In the genomic region with DNA sequence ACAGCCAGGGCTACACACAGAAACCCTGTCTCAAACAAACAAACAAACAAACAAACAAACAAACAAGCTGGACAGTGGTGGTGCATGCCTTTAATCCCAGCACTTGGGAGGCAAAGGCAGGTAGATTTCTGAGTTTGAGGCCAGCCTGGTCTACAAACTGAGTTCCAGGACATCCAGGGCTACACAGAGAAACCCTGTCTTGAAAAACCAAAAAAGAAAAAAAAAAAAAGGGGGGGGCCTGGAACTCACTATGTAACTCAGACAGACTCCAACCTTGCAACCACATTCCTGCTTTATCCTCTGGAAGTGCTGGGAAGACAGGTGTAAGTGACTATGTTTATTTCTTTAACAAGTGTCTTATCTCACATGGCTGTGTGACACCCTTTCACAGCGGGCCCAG, we compare ENCODE assay signal across 8 mouse cellular contexts. TPM values are rescaled to one million over a fixed set of nuclear protein-coding genes. Genes with fewer than 3 reads are reported as not detected.
DNase-seq lines count a peak whose midpoint lies in the region; ATAC-seq and TF ChIP-seq lines count a peak whose summit lies in the region.
"Not testable (repeated sequence)": the region's sequence is repeated elsewhere in the genome, so short reads cannot be mapped to it uniquely, and the experiment has no call there.

A gene (plus strand): TSS at position 301 of the 400 bp plus-strand sequence.

- H3K36me3 ChIP-seq in forebrain, embryonic 13.5 days (ENCODE audit: poor library complexity, severe bottlenecking); heart, embryonic 16.5 days (ENCODE audit: control insufficient read depth, insufficient read depth); kidney, embryonic 14.5 days (ENCODE audit: control insufficient read depth, insufficient read depth, low read length); thymus, adult 2 months (ENCODE audit: control insufficient read depth, insufficient read depth, low read length): not testable (repeated sequence)

- H3K4me2 ChIP-seq in forebrain, embryonic 13.5 days = peak within 1 kb of the TSS; percentile 97
- peak within 1 kb of the TSS; percentile 100 for H3K4me2 ChIP-seq in heart, embryonic 16.5 days (ENCODE audit: low read depth, low read length)
- peak within 1 kb of the TSS; percentile 98 for H3K4me2 ChIP-seq in kidney, embryonic 14.5 days (replicated peaks; ENCODE audit: low read depth, low read length)

- DNase-seq in brain, embryonic 14.5 days (ENCODE audit: low read depth); left cerebral cortex, postnatal 4 days; lung, adult 2 months; thymus, adult 2 months: not testable (repeated sequence)

- TF ChIP-seq POLR2A in brain, embryonic 14.5 days (IDR thresholded peaks at IDR 0.05; ENCODE audit: borderline replicate concordance, extremely low read depth, insufficient read depth, insufficient read length, poor library complexity, severe bottlenecking); lung, adult 2 months (IDR thresholded peaks at IDR 0.05; ENCODE audit: borderline replicate concordance, extremely low read depth, low read depth, low read length); thymus, adult 2 months (IDR thresholded peaks at IDR 0.05; ENCODE audit: control insufficient read depth, extremely low read depth, insufficient read depth, low read length, poor library complexity): not testable (repeated sequence)

- not testable (repeated sequence) for ATAC-seq in forebrain, embryonic 13.5 days; heart, embryonic 16.5 days (replicated peaks; ENCODE audit: extremely low read depth, insufficient read depth, low FRiP score); kidney, embryonic 14.5 days (ENCODE audit: low FRiP score, low TSS enrichment); monocyte, adult 5-6 weeks (replicated peaks; ENCODE audit: insufficient number of reproducible peaks, low FRiP score, low TSS enrichment, poor library complexity, severe bottlenecking)

- peak within 1 kb of the TSS; percentile 70 for H3K4me3 ChIP-seq in forebrain, embryonic 13.5 days
- peak within 1 kb of the TSS; percentile 85 for H3K4me3 ChIP-seq in heart, embryonic 16.5 days (ENCODE audit: low read length)
- H3K4me3 ChIP-seq in kidney, embryonic 14.5 days (ENCODE audit: low read length) = peak within 1 kb of the TSS; percentile 79
- H3K4me3 ChIP-seq in lung, adult 2 months (replicated peaks; ENCODE audit: extremely low read depth, low read depth, low read length) = peak within 1 kb of the TSS; percentile 53
- peak within 1 kb of the TSS; percentile 26 for H3K4me3 ChIP-seq in thymus, adult 2 months (ENCODE audit: control insufficient read depth, insufficient read depth, low read length)

- peaks cover 23% of the 10 kb centered on the region for H3K27me3 ChIP-seq in forebrain, embryonic 13.5 days
- H3K27me3 ChIP-seq in heart, embryonic 16.5 days (ENCODE audit: control insufficient read depth, insufficient read depth, low read length); kidney, embryonic 14.5 days (ENCODE audit: control insufficient read depth, insufficient read depth, low read length): not testable (repeated sequence)
- peaks cover 10% of the 10 kb centered on the region; the same call in 1 of the 2 replicates for H3K27me3 ChIP-seq in thymus, adult 2 months (ENCODE audit: control insufficient read depth, insufficient read depth, low read length)

- H3K27ac ChIP-seq in forebrain, embryonic 13.5 days = not testable (repeated sequence)
- H3K27ac ChIP-seq in heart, embryonic 16.5 days (ENCODE audit: low read length) = peak within 1 kb of the TSS; percentile 56
- H3K27ac ChIP-seq in kidney, embryonic 14.5 days (ENCODE audit: low read depth, low read length) = peak within 1 kb of the TSS; percentile 74; the same call in 1 of the 2 replicates
- H3K27ac ChIP-seq in thymus, adult 2 months (ENCODE audit: control insufficient read depth, insufficient read depth, low read length) = peak within 1 kb of the TSS; percentile 4; the same call in 1 of the 2 replicates

- WGBS in forebrain, embryonic 13.5 days = 70% methylated on average over 1 of the region's 1 CpGs
- 28% methylated on average over 1 of the region's 1 CpGs for WGBS in heart, embryonic 16.5 days
- WGBS in kidney, embryonic 14.5 days = 29% methylated on average over 1 of the region's 1 CpGs
- 38% methylated on average over 1 of the region's 1 CpGs for WGBS in lung, adult 2 months
- 58% methylated on average over 1 of the region's 1 CpGs for WGBS in thymus, adult 2 months

- peak within 1 kb of the TSS; percentile 71 for H3K9ac ChIP-seq in forebrain, embryonic 13.5 days
- peak within 1 kb of the TSS; percentile 76 for H3K9ac ChIP-seq in heart, embryonic 16.5 days (ENCODE audit: low read length)
- H3K9ac ChIP-seq in kidney, embryonic 14.5 days (ENCODE audit: low read depth, low read length) = peak within 1 kb of the TSS; percentile 89

- peaks cover 44% of the 10 kb centered on the region for H3K4me1 ChIP-seq in forebrain, embryonic 13.5 days
- H3K4me1 ChIP-seq in heart, embryonic 16.5 days (ENCODE audit: control insufficient read depth, insufficient read depth, low read length) = peaks cover 32% of the 10 kb centered on the region
- H3K4me1 ChIP-seq in kidney, embryonic 14.5 days (ENCODE audit: control insufficient read depth, insufficient read depth, low read length) = peaks cover 19% of the 10 kb centered on the region
- H3K4me1 ChIP-seq in lung, adult 2 months (ENCODE audit: control insufficient read depth, insufficient read depth, low read length) = not testable (repeated sequence)
- peaks cover 41% of the 10 kb centered on the region for H3K4me1 ChIP-seq in thymus, adult 2 months (replicated peaks; ENCODE audit: control insufficient read depth, insufficient read depth, low read length)

- TF ChIP-seq CTCF in brain, embryonic 14.5 days (IDR thresholded peaks at IDR 0.05; ENCODE audit: borderline replicate concordance, extremely low read depth, insufficient read depth, insufficient read length); lung, adult 2 months (IDR thresholded peaks at IDR 0.05; ENCODE audit: insufficient read depth, low read length); thymus, adult 2 months (IDR thresholded peaks at IDR 0.05; ENCODE audit: borderline replicate concordance, control insufficient read depth, extremely low read depth, insufficient read depth, low read length, poor library complexity): not testable (repeated sequence)

- H3K9me3 ChIP-seq in forebrain, embryonic 13.5 days (replicated peaks); heart, embryonic 16.5 days (replicated peaks; ENCODE audit: control insufficient read depth, low read length); kidney, embryonic 14.5 days (ENCODE audit: control insufficient read depth, low read length): not testable (repeated sequence)

- intact Hi-C loops in left cerebral cortex, postnatal 4 days (cut with DNase I) = not testable (repeated sequence)

RNA-seq across cellular contexts. Expression of the gene that starts here (rescaled TPM):
- 26.6 and 27.4 TPM in 2 replicates for polyA plus RNA-seq in brain, embryonic 14.5 days (2012; rRNA removed)
- polyA plus RNA-seq in forebrain, embryonic 13.5 days (2015; fragmentation: Nextera tagmentation; extraction: Ambion mirVana) = 10.0 and 12.2 TPM in 2 replicates
- polyA plus RNA-seq in heart, embryonic 16.5 days (2015; fragmentation: Nextera tagmentation; extraction: Ambion mirVana) = 5.7 and 6.8 TPM in 2 replicates
- polyA plus RNA-seq in kidney, embryonic 14.5 days (2014; fragmentation: Nextera tagmentation; extraction: Ambion mirVana) = 8.6 and 13.8 TPM in 2 replicates
- total RNA-seq in left cerebral cortex, postnatal 4 days (2021) = 10 to 100 TPM; 45.7 to 51.8 TPM
- polyA plus RNA-seq in lung, adult 2 months (2012; rRNA removed) = 31.8 and 48.2 TPM in 2 replicates
- total RNA-seq in monocyte, adult 5-6 weeks (2017) = 26.4 to 30.9 TPM (median 30.1 TPM) in 3 replicates
- 49.8 and 84.9 TPM in 2 replicates for polyA plus RNA-seq in thymus, adult 2 months (2012; rRNA removed)

Comparison
In these comparisons a context has a peak if more than half of its experiments do, and no peak if none do; other contexts are left out.
1. H3K4me3 ChIP-seq: peak in every context shown above with its lines; median percentile 85 in heart, embryonic 16.5 days; 79 in kidney, embryonic 14.5 days; 70 in forebrain, embryonic 13.5 days; 53 in lung, adult 2 months; 26 in thymus, adult 2 months.